Mouse (Mus musculus) heart, adult 18-20 months (tissue): ENCODE data around the gene Map1b. TPM values are rescaled to one million over a fixed set of nuclear protein-coding genes. Genes with fewer than 3 reads are reported as not detected.

Experiments used
- DNase-seq, 2 experiments: peaks; one replicate each; pipeline ENCODE4 v3.0.0; 2021 to 2022; ENCODE audit warnings: mixed read lengths in 1 of 2
- total RNA-seq, 2 experiments: library from RNA; stranded (reverse); gene quantifications; 2 replicates each; pipeline ENCODE4 v1.2.3; 2021

Map1b gene
- total RNA-seq, 2 experiments from 2014 or later = 9.9 to 10.8 TPM

- no peak for DNase-seq
Measured at GRCm38 (mm10) chr13:99527936-99528335, 11.6 kb upstream of the Map1b start.

GRCm38 (mm10) chr13:99525491-99525890 lies 9.2 kb upstream of the Map1b start:
- DNase-seq = no peak

- no peak for DNase-seq
Measured at GRCm38 (mm10) chr13:99517836-99518235, 1.5 kb upstream of the Map1b start.

GRCm38 (mm10) chr13:99515736-99516447 lies 448 bp downstream of the Map1b start:
- peak in 1 of 2 experiments; percentile 42 for DNase-seq

GRCm38 (mm10) chr13:99514917-99515591 lies 1.3 kb downstream of the Map1b start:
- DNase-seq = peak; percentile 84 to 86

- peak; percentile 8 to 33 for DNase-seq
Measured at GRCm38 (mm10) chr13:99513990-99514389, 2.4 kb downstream of the Map1b start.

GRCm38 (mm10) chr13:99513138-99513537 lies 3.2 kb downstream of the Map1b start:
- peak; percentile 58 to 63 for DNase-seq

GRCm38 (mm10) chr13:99509896-99510295 lies 6.4 kb downstream of the Map1b start:
- DNase-seq = no peak

GRCm38 (mm10) chr13:99506580-99506962 lies 9.8 kb downstream of the Map1b start:
- DNase-seq = no peak

GRCm38 (mm10) chr13:99505826-99506579 lies 10.3 kb downstream of the Map1b start:
- DNase-seq = no peak

GRCm38 (mm10) chr13:99503370-99503979 lies 12.9 kb downstream of the Map1b start:
- peak in 1 of 2 experiments; percentile 14 for DNase-seq

GRCm38 (mm10) chr13:99502911-99503310 lies 13.4 kb downstream of the Map1b start:
- no peak for DNase-seq

GRCm38 (mm10) chr13:99502126-99502744 lies 14.1 kb downstream of the Map1b start:
- no peak for DNase-seq

- DNase-seq = no peak
Measured at GRCm38 (mm10) chr13:99501393-99501792, 14.9 kb downstream of the Map1b start.

- no peak for DNase-seq
Measured at GRCm38 (mm10) chr13:99500609-99501008, 15.7 kb downstream of the Map1b start.

- no peak for DNase-seq
Measured at GRCm38 (mm10) chr13:99499764-99500163, 16.6 kb downstream of the Map1b start.

- DNase-seq = no peak
Measured at GRCm38 (mm10) chr13:99496106-99496505, 20.2 kb downstream of the Map1b start.

GRCm38 (mm10) chr13:99494416-99494815 lies 21.9 kb downstream of the Map1b start:
- no peak for DNase-seq

- no peak for DNase-seq
Measured at GRCm38 (mm10) chr13:99493304-99493904, 22.9 kb downstream of the Map1b start.

GRCm38 (mm10) chr13:99492619-99493303 lies 23.6 kb downstream of the Map1b start:
- DNase-seq = no peak

GRCm38 (mm10) chr13:99489998-99490397 lies 26.3 kb downstream of the Map1b start:
- DNase-seq = no peak
